Mouse (Mus musculus): ENCODE results near the gene Frmd4b. TPM values are rescaled to one million over a fixed set of nuclear protein-coding genes. Genes with fewer than 3 reads are reported as not detected.

Gene Frmd4b
- polyA plus RNA-seq, 1 experiment from 2014 or later: 38.2 TPM

GRCm38 (mm10) chr6:97322126-97322525, 295.2 kb downstream of the Frmd4b start:
- peaks cover 30% of the 10 kb centered on the region; the same call in 1 of the 2 replicates for H3K36me3 ChIP-seq (ENCODE audit: control insufficient read depth, insufficient read depth, low read length)
- no peaks in the 10 kb centered on the region for H3K4me1 ChIP-seq (ENCODE audit: control insufficient read depth, insufficient read depth, low read length)
- no peak overlapping the region for H3K9ac ChIP-seq (ENCODE audit: low read length)
- no peaks in the 10 kb centered on the region for H3K27me3 ChIP-seq (replicated peaks; ENCODE audit: control insufficient read depth, insufficient read depth, low read length)
- DNase-seq (ENCODE audit: low spot score) (no peak), ATAC-seq (no peak)
- no peaks in the 10 kb centered on the region for H3K9me3 ChIP-seq (replicated peaks; ENCODE audit: control insufficient read depth, low read length)
- no peak overlapping the region for H3K27ac ChIP-seq (ENCODE audit: low read depth, low read length)
- H3K4me2 ChIP-seq (ENCODE audit: low read length): no peak overlapping the region
- 70% methylated on average over 12 of the region's 12 CpGs for WGBS
- no peak overlapping the region for H3K4me3 ChIP-seq (ENCODE audit: low read depth, low read length)

GRCm38 (mm10) chr6:97321156-97321555, 296.2 kb downstream of the Frmd4b start:
- 86% methylated on average over 11 of the region's 11 CpGs for WGBS
- H3K27ac ChIP-seq (ENCODE audit: low read depth, low read length): no peak overlapping the region

GRCm38 (mm10) chr6:97319081-97319480, 298.3 kb downstream of the Frmd4b start:
- no peaks in the 10 kb centered on the region for H3K27me3 ChIP-seq (replicated peaks; ENCODE audit: control insufficient read depth, insufficient read depth, low read length)
- no peak overlapping the region for H3K4me3 ChIP-seq (ENCODE audit: low read depth, low read length)
- H3K4me2 ChIP-seq (ENCODE audit: low read length): no peak overlapping the region
- peaks cover 21% of the 10 kb centered on the region; the same call in 1 of the 2 replicates for H3K36me3 ChIP-seq (ENCODE audit: control insufficient read depth, insufficient read depth, low read length)
- ATAC-seq (no peak), DNase-seq (ENCODE audit: low spot score) (no peak)
- H3K4me1 ChIP-seq (ENCODE audit: control insufficient read depth, insufficient read depth, low read length): no peaks in the 10 kb centered on the region
- no peaks in the 10 kb centered on the region for H3K9me3 ChIP-seq (replicated peaks; ENCODE audit: control insufficient read depth, low read length)
- WGBS: 88% methylated on average over 4 of the region's 4 CpGs
- H3K9ac ChIP-seq (ENCODE audit: low read length): no peak overlapping the region
- H3K27ac ChIP-seq (ENCODE audit: low read depth, low read length): no peak overlapping the region

More at GRCm38 (mm10) chr6:97321156-97321555, 296.2 kb downstream of the Frmd4b start:
- no peak for ATAC-seq
- Histone ChIP-seq H3K27me3 (replicated peaks; ENCODE audit: control insufficient read depth, insufficient read depth, low read length) (no peaks in the 10 kb centered on the region), H3K4me2 (ENCODE audit: low read length) (no peak overlapping the region), H3K4me3 (ENCODE audit: low read depth, low read length) (no peak overlapping the region), H3K36me3 (ENCODE audit: control insufficient read depth, insufficient read depth, low read length) (peaks cover 21% of the 10 kb centered on the region; the same call in 1 of the 2 replicates), H3K4me1 (ENCODE audit: control insufficient read depth, insufficient read depth, low read length) (no peaks in the 10 kb centered on the region), H3K9ac (ENCODE audit: low read length) (no peak overlapping the region), H3K9me3 (replicated peaks; ENCODE audit: control insufficient read depth, low read length) (no peaks in the 10 kb centered on the region)
- no peak for DNase-seq (ENCODE audit: low spot score)

GRCm38 (mm10) chr6:97317956-97318355, 299.4 kb downstream of the Frmd4b start:
- WGBS: 93% methylated on average over 3 of the region's 3 CpGs
- no peak for ATAC-seq

GRCm38 (mm10) chr6:97316716-97317115, 300.6 kb downstream of the Frmd4b start:
- Histone ChIP-seq H3K4me1 (ENCODE audit: control insufficient read depth, insufficient read depth, low read length) (peaks cover 10% of the 10 kb centered on the region; the same call in 1 of the 2 replicates), H3K27me3 (replicated peaks; ENCODE audit: control insufficient read depth, insufficient read depth, low read length) (no peaks in the 10 kb centered on the region; the same call in 1 of the 2 replicates), H3K27ac (ENCODE audit: low read depth, low read length) (no peak overlapping the region), H3K9ac (ENCODE audit: low read length) (no peak overlapping the region), H3K9me3 (replicated peaks; ENCODE audit: control insufficient read depth, low read length) (no peaks in the 10 kb centered on the region), H3K4me3 (ENCODE audit: low read depth, low read length) (no peak overlapping the region), H3K4me2 (ENCODE audit: low read length) (no peak overlapping the region), H3K36me3 (ENCODE audit: control insufficient read depth, insufficient read depth, low read length) (peaks cover 6% of the 10 kb centered on the region; the same call in 1 of the 2 replicates)
- DNase-seq (ENCODE audit: low spot score) (no peak), ATAC-seq (no peak)
- 84% methylated on average over 1 of the region's 1 CpGs for WGBS

More at GRCm38 (mm10) chr6:97317956-97318355, 299.4 kb downstream of the Frmd4b start:
- H3K36me3 ChIP-seq (ENCODE audit: control insufficient read depth, insufficient read depth, low read length): peaks cover 16% of the 10 kb centered on the region; the same call in 1 of the 2 replicates
- H3K9ac ChIP-seq (ENCODE audit: low read length): no peak overlapping the region
- no peak overlapping the region for H3K4me3 ChIP-seq (ENCODE audit: low read depth, low read length)
- H3K27ac ChIP-seq (ENCODE audit: low read depth, low read length): no peak overlapping the region
- no peaks in the 10 kb centered on the region for H3K4me1 ChIP-seq (ENCODE audit: control insufficient read depth, insufficient read depth, low read length)
- no peak for DNase-seq (ENCODE audit: low spot score)
- H3K9me3 ChIP-seq (replicated peaks; ENCODE audit: control insufficient read depth, low read length): no peaks in the 10 kb centered on the region
- no peak overlapping the region for H3K4me2 ChIP-seq (ENCODE audit: low read length)
- no peaks in the 10 kb centered on the region for H3K27me3 ChIP-seq (replicated peaks; ENCODE audit: control insufficient read depth, insufficient read depth, low read length)

- no peak overlapping the region for H3K27ac ChIP-seq (ENCODE audit: low read depth, low read length)
- ATAC-seq (no peak), DNase-seq (ENCODE audit: low spot score) (no peak)
- no peak overlapping the region for H3K4me2 ChIP-seq (ENCODE audit: low read length)
- H3K36me3 ChIP-seq (ENCODE audit: control insufficient read depth, insufficient read depth, low read length): peaks cover 6% of the 10 kb centered on the region; the same call in 1 of the 2 replicates
- no peak overlapping the region for H3K4me3 ChIP-seq (ENCODE audit: low read depth, low read length)
- no peaks in the 10 kb centered on the region; the same call in 1 of the 2 replicates for H3K27me3 ChIP-seq (replicated peaks; ENCODE audit: control insufficient read depth, insufficient read depth, low read length)
- H3K9ac ChIP-seq (ENCODE audit: low read length): no peak overlapping the region
- peaks cover 16% of the 10 kb centered on the region; the same call in 1 of the 2 replicates for H3K4me1 ChIP-seq (ENCODE audit: control insufficient read depth, insufficient read depth, low read length)
- no peaks in the 10 kb centered on the region for H3K9me3 ChIP-seq (replicated peaks; ENCODE audit: control insufficient read depth, low read length)
- 72% methylated on average over 3 of the region's 3 CpGs for WGBS
These were observed 302.0 kb downstream of the Frmd4b start for GRCm38 (mm10) chr6:97315311-97315710.

GRCm38 (mm10) chr6:97312545-97312939, 304.8 kb downstream of the Frmd4b start:
- Histone ChIP-seq H3K4me3 (ENCODE audit: low read depth, low read length) (peak overlapping the region; percentile 22), H3K27ac (ENCODE audit: low read depth, low read length) (no peak overlapping the region)

GRCm38 (mm10) chr6:97311599-97312544, 305.5 kb downstream of the Frmd4b start:
- Histone ChIP-seq H3K9me3 (replicated peaks; ENCODE audit: control insufficient read depth, low read length) (no peaks in the 10 kb centered on the region), H3K27me3 (replicated peaks; ENCODE audit: control insufficient read depth, insufficient read depth, low read length) (no peaks in the 10 kb centered on the region; the same call in 1 of the 2 replicates), H3K4me1 (ENCODE audit: control insufficient read depth, insufficient read depth, low read length) (peaks cover 16% of the 10 kb centered on the region; the same call in 1 of the 2 replicates), H3K27ac (ENCODE audit: low read depth, low read length) (no peak overlapping the region), H3K4me3 (ENCODE audit: low read depth, low read length) (peak overlapping the region; percentile 22), H3K4me2 (ENCODE audit: low read length) (peak overlapping the region; percentile 51), H3K9ac (ENCODE audit: low read length) (peak overlapping the region; percentile 40), H3K36me3 (ENCODE audit: control insufficient read depth, insufficient read depth, low read length) (peaks cover 10% of the 10 kb centered on the region)
- ATAC-seq: peak; percentile 74
- WGBS: 3% methylated on average over 33 of the region's 33 CpGs
- DNase-seq (ENCODE audit: low spot score): peak; percentile 70

More at GRCm38 (mm10) chr6:97312545-97312939, 304.8 kb downstream of the Frmd4b start:
- peak overlapping the region; percentile 40 for H3K9ac ChIP-seq (ENCODE audit: low read length)
- WGBS: 11% methylated on average over 3 of the region's 3 CpGs
- H3K36me3 ChIP-seq (ENCODE audit: control insufficient read depth, insufficient read depth, low read length): peaks cover 8% of the 10 kb centered on the region
- no peaks in the 10 kb centered on the region for H3K9me3 ChIP-seq (replicated peaks; ENCODE audit: control insufficient read depth, low read length)
- H3K4me2 ChIP-seq (ENCODE audit: low read length): peak overlapping the region; percentile 51
- no peaks in the 10 kb centered on the region; the same call in 1 of the 2 replicates for H3K27me3 ChIP-seq (replicated peaks; ENCODE audit: control insufficient read depth, insufficient read depth, low read length)
- no peak for DNase-seq (ENCODE audit: low spot score)
- peak; percentile 45 for ATAC-seq
- peaks cover 16% of the 10 kb centered on the region; the same call in 1 of the 2 replicates for H3K4me1 ChIP-seq (ENCODE audit: control insufficient read depth, insufficient read depth, low read length)
